Mouse (Mus musculus) megakaryocyte, embryonic 14.5 days (primary cell): ENCODE data around the gene Echdc1.

ENCODE experiments used
- FLI1 ChIP-seq: IDR thresholded peaks from 2 replicates; pipeline ENCODE4 v1.6.1; 2012; ENCODE audit warnings: low read length, inconsistent platforms, mixed read lengths
- GATA1 ChIP-seq: IDR thresholded peaks from 3 replicates; pipeline ENCODE4 v1.6.1; 2012; ENCODE audit warnings: mixed read lengths, low read length, inconsistent platforms, borderline replicate concordance

GRCm38 (mm10) chr10:29324817-29325216 is 11.9 kb downstream of the Echdc1 start:
- TF ChIP-seq GATA1 (no peak), FLI1 (no peak)
